Mouse (Mus musculus): ENCODE data around the gene Plxdc1. TPM values are rescaled to one million over a fixed set of nuclear protein-coding genes. Genes with fewer than 3 reads are reported as not detected.

The Plxdc1 gene
- total RNA-seq, 2 experiments from 2014 or later: 10.3 to 14.4 TPM

- no peak for DNase-seq (ENCODE audit: low spot score in 2 of 2)
Measured at GRCm38 (mm10) chr11:97924217-97924616, 62.0 kb downstream of the Plxdc1 start.

GRCm38 (mm10) chr11:97923639-97924038 is 62.6 kb downstream of the Plxdc1 start:
- no peak for DNase-seq (ENCODE audit: low spot score in 2 of 2)

- DNase-seq (ENCODE audit: low spot score in 2 of 2): no peak
Measured at GRCm38 (mm10) chr11:97915974-97916503, 70.2 kb downstream of the Plxdc1 start.

GRCm38 (mm10) chr11:97915471-97915870 is 70.8 kb downstream of the Plxdc1 start:
- no peak for DNase-seq (ENCODE audit: low spot score in 2 of 2)

- DNase-seq (ENCODE audit: low spot score in 2 of 2): no peak
Measured at GRCm38 (mm10) chr11:97913111-97913510, 73.1 kb downstream of the Plxdc1 start.

- peak in 1 of 2 experiments; percentile 22 for DNase-seq (ENCODE audit: low spot score in 2 of 2)
Measured at GRCm38 (mm10) chr11:97908634-97909348, 77.5 kb downstream of the Plxdc1 start.

- DNase-seq (ENCODE audit: low spot score in 2 of 2): no peak
Measured at GRCm38 (mm10) chr11:97907935-97908334, 78.3 kb downstream of the Plxdc1 start.

- DNase-seq (ENCODE audit: low spot score in 2 of 2): no peak
Measured at GRCm38 (mm10) chr11:97906905-97907304, 79.3 kb downstream of the Plxdc1 start.

- DNase-seq (ENCODE audit: low spot score in 2 of 2): no peak
Measured at GRCm38 (mm10) chr11:97905941-97906340, 80.3 kb downstream of the Plxdc1 start.

- no peak for DNase-seq (ENCODE audit: low spot score in 2 of 2)
Measured at GRCm38 (mm10) chr11:97905540-97905939, 80.7 kb downstream of the Plxdc1 start.

GRCm38 (mm10) chr11:97904801-97905200 is 81.4 kb downstream of the Plxdc1 start:
- DNase-seq (ENCODE audit: low spot score in 2 of 2): no peak

GRCm38 (mm10) chr11:97901806-97902205 is 84.4 kb downstream of the Plxdc1 start:
- no peak for DNase-seq (ENCODE audit: low spot score in 2 of 2)

- peak; percentile 85 to 95 for DNase-seq (ENCODE audit: low spot score in 2 of 2)
Measured at GRCm38 (mm10) chr11:97899822-97900221, 86.4 kb downstream of the Plxdc1 start.

GRCm38 (mm10) chr11:97897568-97898185 is 88.6 kb downstream of the Plxdc1 start:
- no peak for DNase-seq (ENCODE audit: low spot score in 2 of 2)

GRCm38 (mm10) chr11:97896655-97897054 is 89.6 kb downstream of the Plxdc1 start:
- DNase-seq (ENCODE audit: low spot score in 2 of 2): no peak

- no peak for DNase-seq (ENCODE audit: low spot score in 2 of 2)
Measured at GRCm38 (mm10) chr11:97891821-97892220, 94.4 kb downstream of the Plxdc1 start.

- DNase-seq (ENCODE audit: low spot score in 2 of 2): no peak
Measured at GRCm38 (mm10) chr11:97885296-97885915, 100.8 kb downstream of the Plxdc1 start.

GRCm38 (mm10) chr11:97884601-97885185 is 101.6 kb downstream of the Plxdc1 start:
- DNase-seq (ENCODE audit: low spot score in 2 of 2): no peak

GRCm38 (mm10) chr11:97883918-97884600 is 102.2 kb downstream of the Plxdc1 start, which contains the start of gene Fbxo47:
Fbxo47 (minus strand) TSS chr11:97884154.
- DNase-seq (ENCODE audit: low spot score in 2 of 2): peak; percentile 95 to 97

GRCm38 (mm10) chr11:97883542-97883917 is 102.7 kb downstream of the Plxdc1 start:
- DNase-seq (ENCODE audit: low spot score in 2 of 2): peak in 1 of 2 experiments; percentile 52

- DNase-seq (ENCODE audit: low spot score in 2 of 2): no peak
Measured at GRCm38 (mm10) chr11:97880362-97880761, 105.9 kb downstream of the Plxdc1 start.
